Mouse (Mus musculus) central nervous system, embryonic 14 days (tissue): ENCODE results near the gene Taar8a. TPM values are rescaled to one million over a fixed set of nuclear protein-coding genes. Genes with fewer than 3 reads are reported as not detected.

Experiments used
- polyA plus RNA-seq: library from polyadenylated mRNA; depleted of rRNA; stranded (reverse); fragments of >200 nt; gene quantifications from 2 replicates; pipeline ENCODE4 v1.2.3, GENCODE M21; 2012; rRNA removed

Taar8a gene
- polyA plus RNA-seq = not detected in 2 replicates

GRCm38 (mm10) chr10:24076200-24076599 is at the start of gene Taar8a:
Gene Taar8a (plus strand): TSS chr10:24076500.

DNA sequence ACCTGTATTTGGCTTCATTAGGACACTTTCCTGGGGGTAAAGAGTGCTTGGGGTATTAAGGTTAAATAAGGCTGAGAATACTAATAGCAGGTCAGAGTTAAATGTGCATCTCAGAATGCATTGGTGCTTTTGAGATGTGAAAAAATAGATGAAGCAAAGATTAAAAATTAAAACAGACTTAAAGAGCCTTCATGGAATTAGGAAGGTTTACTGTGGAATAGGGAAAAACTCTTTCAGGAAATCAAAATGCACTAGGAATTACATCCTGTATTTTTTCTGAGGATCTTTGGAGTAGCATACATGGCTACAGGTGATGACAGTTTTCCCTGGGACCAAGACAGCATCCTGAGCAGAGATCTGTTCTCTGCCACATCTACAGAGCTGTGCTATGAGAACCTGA is 49.4 kb upstream of the Taar8a start, which contains the start of gene Taar7d:
Taar7d (plus strand) TSS at position 301 of the 400 bp plus-strand sequence.

GRCm38 (mm10) chr10:24037314-24037713 is 39.0 kb upstream of the Taar8a start, which contains the start of gene Taar7e:
Gene Taar7e (plus strand): TSS chr10:24037614.

GRCm38 (mm10) chr10:24049210-24049609 is 27.1 kb upstream of the Taar8a start, which contains the start of gene Taar7f:
Gene Taar7f (plus strand): TSS chr10:24049510.

GRCm38 (mm10) chr10:24092194-24092593 is 15.9 kb downstream of the Taar8a start, which contains the start of gene Taar8b:
Gene Taar8b (minus strand): TSS chr10:24092294.

DNA sequence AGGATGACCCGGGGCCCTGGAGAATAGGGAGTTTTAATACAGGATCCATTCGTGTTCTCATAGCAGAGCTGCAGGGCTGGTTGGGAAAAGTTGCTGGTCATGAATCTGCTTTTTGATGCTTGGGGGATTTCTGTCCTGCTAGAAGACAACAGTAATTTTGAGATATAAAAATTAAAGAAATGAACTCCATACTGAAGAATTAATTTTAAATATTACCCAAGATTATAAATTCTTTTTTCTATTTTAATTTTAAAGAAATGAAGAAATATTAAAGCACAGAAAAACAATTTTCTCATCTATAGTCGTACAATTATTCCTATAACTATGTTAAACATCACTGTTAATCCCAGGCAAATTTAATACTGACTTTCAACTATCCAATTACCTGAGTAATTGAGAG is 25.5 kb downstream of the Taar8a start, which contains the start of gene Taar8c:
Taar8c (minus strand) TSS at position 101 of the 400 bp plus-strand sequence.

GRCm38 (mm10) chr10:24109434-24109833 is 33.1 kb downstream of the Taar8a start, which contains the start of gene Taar9:
Gene Taar9 (minus strand): TSS chr10:24109534.

Other genes with a start within 250 kb of the Taar8a start
- 0.05 TPM in 1 of 2 replicates, not detected in the other for gene Vnn3, start 225.0 kb upstream of the Taar8a start, polyA plus RNA-seq
- 0.17 and 0.50 TPM in 2 replicates for gene Vnn1, start 181.8 kb upstream of the Taar8a start, polyA plus RNA-seq
- not detected in 2 replicates for gene Taar1, start 156.1 kb upstream of the Taar8a start, polyA plus RNA-seq
- not detected in 2 replicates for gene Taar2, start 137.9 kb upstream of the Taar8a start, polyA plus RNA-seq
- not detected in 2 replicates for gene Taar3, start 126.9 kb upstream of the Taar8a start, polyA plus RNA-seq
- gene Taar4, start 116.0 kb upstream of the Taar8a start, polyA plus RNA-seq = not detected in 2 replicates
- 0.18 and 0.93 TPM in 2 replicates for gene Taar5, start 105.8 kb upstream of the Taar8a start, polyA plus RNA-seq
- not detected in 2 replicates for gene Taar6, start 90.9 kb upstream of the Taar8a start, polyA plus RNA-seq
- not detected in 2 replicates for gene Taar7a, start 83.0 kb upstream of the Taar8a start, polyA plus RNA-seq
- not detected in 2 replicates for gene Taar7b, start 76.6 kb upstream of the Taar8a start, polyA plus RNA-seq
- gene Taar7d, start 49.3 kb upstream of the Taar8a start, polyA plus RNA-seq = not detected in 2 replicates
- not detected in 2 replicates for gene Taar7e, start 38.9 kb upstream of the Taar8a start, polyA plus RNA-seq
- not detected in 2 replicates for gene Taar7f, start 27.0 kb upstream of the Taar8a start, polyA plus RNA-seq
- gene Taar8b, start 15.8 kb downstream of the Taar8a start, polyA plus RNA-seq = not detected in 2 replicates
- gene Taar8c, start 25.4 kb downstream of the Taar8a start, polyA plus RNA-seq = not detected in 2 replicates
- not detected in 2 replicates for gene Taar9, start 33.0 kb downstream of the Taar8a start, polyA plus RNA-seq
- gene Stx7, start 72.8 kb downstream of the Taar8a start, polyA plus RNA-seq = 160 and 189 TPM in 2 replicates
- gene Moxd1, start 147.0 kb downstream of the Taar8a start, polyA plus RNA-seq = 3.6 and 11.7 TPM in 2 replicates